Mouse (Mus musculus): ENCODE results near the gene Glrx. TPM values are rescaled to one million over a fixed set of nuclear protein-coding genes. Genes with fewer than 3 reads are reported as not detected.

Glrx gene
- total RNA-seq, 2 experiments from 2014 or later = 40.3 to 46.3 TPM

DNA sequence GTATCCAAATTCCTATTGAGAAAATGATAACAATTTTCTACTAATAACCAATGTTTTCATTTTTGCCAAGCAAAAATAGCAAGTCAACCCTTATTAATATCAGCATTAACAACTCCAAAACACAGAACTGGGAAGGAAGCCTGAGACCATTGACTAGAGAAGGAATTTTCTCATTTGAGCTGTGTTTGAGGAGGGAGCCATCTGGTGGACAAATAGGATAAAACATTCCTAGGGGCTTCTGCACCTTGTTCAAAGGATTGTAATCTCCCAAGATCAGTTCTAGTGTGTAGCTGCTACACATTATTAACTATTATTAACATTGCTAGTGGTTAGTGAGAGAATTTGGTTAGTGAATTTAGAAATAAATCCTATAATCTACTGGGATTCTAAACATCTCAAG, 38.2 kb downstream of the Glrx start:
- DNase-seq = peak; percentile 22 to 29

DNA sequence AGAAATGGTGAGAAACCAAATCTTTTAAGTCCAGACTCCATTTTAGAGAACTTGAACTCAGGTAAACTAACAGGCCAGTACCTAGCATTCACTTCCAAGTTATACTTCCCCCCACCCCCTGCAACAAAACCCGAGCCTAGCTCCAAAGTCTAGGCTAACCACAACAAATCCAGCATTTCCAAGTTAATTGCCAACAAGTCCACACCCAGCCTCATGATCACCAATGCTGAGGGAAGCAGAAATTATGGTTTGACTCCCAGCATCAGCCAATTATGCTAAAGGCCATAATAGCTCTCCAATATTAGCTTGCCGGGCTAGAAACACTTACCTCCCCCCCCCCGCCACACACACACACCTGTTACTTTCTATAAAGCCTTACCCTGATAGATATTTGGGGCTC, 40.1 kb downstream of the Glrx start:
- intact Hi-C loops (cut with DNase I) = loop anchor here (5.0 kb wide), 4 partner anchors 82 to 1017 kb away; no protein-coding TSS in a partner anchor
- no peak for DNase-seq

More for the DNA sequence above, 38.2 kb downstream of the Glrx start:
- intact Hi-C loops (cut with DNase I) = loop anchor here (1.0 to 5.0 kb wide), 5 partner anchors 81 to 1016 kb away; no protein-coding TSS in a partner anchor

DNA sequence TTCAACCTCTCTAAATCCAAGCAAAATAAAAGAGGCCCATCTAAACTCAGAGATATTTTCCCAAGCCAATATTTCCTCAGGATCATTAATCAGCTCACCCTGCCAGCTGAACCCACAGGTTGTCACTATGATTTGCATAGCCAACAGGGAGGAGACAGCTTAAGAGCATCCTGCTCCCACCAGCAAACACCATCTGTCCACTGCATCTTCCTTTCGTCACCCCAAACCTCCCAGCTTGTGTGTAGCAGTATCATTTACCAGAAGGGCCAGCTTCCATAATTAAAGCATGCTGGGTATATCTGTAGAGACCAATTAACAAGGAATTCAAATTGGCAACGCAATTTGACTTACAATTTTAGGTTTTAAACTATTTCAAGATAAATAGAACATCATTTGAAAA, 40.8 kb downstream of the Glrx start:
- intact Hi-C loops (cut with DNase I) = no loop called here
- no peak for DNase-seq

DNA sequence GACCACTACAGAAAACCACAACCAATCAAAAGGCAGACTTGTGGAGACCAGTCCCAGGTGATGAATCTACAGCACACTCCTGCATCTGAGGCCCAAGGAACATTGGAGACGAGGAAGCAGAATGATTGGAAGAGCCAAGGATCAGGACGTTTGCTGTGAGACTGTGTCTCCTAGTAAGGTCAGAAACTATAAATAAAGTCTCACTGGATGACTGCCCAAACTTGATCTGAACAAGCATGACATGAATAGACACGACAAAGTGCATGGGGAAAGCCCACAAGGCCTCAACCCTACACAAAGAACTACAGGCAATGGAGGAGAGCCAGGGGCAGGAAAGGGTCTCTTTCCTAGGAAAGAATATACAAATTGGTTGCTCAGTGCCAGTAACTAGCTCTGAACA, 44.1 kb downstream of the Glrx start:
- intact Hi-C loops (cut with DNase I) = no loop called here
- DNase-seq = peak in 1 of 2 experiments; percentile 7

DNA sequence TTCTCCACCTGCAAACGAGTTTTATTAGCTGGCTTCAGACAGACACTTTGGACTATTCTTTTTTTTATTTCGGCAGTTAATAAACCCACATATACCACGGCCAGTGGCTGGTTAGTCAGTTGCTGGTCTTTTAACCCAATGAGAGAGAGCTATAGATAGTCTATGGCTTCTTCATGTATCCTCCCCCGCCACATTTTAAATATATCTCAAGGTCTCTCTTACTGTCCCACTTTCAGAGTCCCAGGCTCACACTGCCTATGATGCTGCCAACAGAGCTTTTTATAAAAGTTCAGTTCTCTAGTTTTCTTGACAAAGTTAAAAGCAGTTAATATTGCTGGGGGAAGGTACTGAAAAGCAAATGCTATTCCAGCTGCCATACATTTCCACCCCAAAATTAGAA, 52.2 kb downstream of the Glrx start:
- intact Hi-C loops (cut with DNase I) = no loop called here
- DNase-seq = no peak

DNA sequence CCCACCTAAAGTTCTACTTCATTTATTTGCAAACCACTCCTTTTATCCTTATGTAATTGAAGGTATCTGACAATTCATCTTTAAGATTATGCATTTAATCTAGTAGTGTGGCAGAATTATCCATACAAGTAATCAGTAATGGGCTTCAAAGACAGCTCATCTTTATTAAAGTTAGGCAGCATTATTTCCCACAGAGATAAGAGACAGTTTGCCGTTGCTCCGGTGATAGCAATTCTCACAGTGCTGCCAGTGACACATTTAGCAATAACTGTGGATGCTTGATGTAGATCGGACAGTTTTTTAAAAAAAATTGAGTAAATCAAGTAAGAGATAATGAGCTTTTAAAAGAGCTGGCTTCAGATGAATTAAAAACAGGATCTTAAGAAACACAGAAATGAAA, 52.6 kb downstream of the Glrx start:
- intact Hi-C loops (cut with DNase I) = no loop called here
- DNase-seq = no peak

DNA sequence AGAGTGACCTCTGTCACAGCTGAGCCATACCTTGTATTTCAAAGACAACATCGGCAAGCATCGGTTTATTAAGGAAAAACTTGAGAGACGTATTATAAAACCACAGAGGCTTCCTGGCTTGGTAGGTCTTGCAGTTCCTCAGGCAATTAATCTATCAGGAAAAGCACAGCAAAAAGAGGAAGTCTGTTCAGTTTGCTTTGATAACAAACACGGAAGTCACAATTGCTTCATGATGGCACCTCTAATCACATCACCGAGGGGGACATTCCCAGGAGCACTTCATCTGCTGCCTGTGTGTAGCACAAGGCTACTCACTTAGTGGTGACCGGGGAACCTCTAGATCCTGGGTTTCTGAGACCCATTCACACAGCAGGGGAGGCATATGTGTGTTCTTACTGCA, 53.2 kb downstream of the Glrx start:
- intact Hi-C loops (cut with DNase I) = no loop called here
- DNase-seq = no peak

Other genes with a start within 250 kb of the Glrx start
- gene Ell2, start 133.1 kb upstream of the Glrx start, total RNA-seq (2021) = 10 to 100 TPM; 17.0 to 23.2 TPM
- gene Rhobtb3, start 104.1 kb downstream of the Glrx start, total RNA-seq (2021) = 10 to 100 TPM; 11.0 to 14.1 TPM
- not detected for gene Spata9, start 127.3 kb downstream of the Glrx start, total RNA-seq (2021)
- gene Rfesd, start 178.9 kb downstream of the Glrx start, total RNA-seq (2021) = 10 to 100 TPM; 11.5 to 12.1 TPM
- under 1 TPM in 1 of 2 experiments, not detected in 1; 0.14 TPM for gene Gpr150, start 217.1 kb downstream of the Glrx start, total RNA-seq (2021)

All from heart, postnatal 36 days (tissue).